Mouse (Mus musculus) spleen, adult 18-20 months (tissue): ENCODE measurements around the gene BC049715.
"Not testable (repeated sequence)": the region's sequence is repeated elsewhere in the genome, so short reads cannot be mapped to it uniquely, and the experiment has no call there.

ENCODE experiments used
- DNase-seq, 2 experiments: peaks; one replicate each; pipeline ENCODE4 v3.0.0; 2022; ENCODE audit warnings: mixed read lengths in 2 of 2

BC049715 gene

DNA sequence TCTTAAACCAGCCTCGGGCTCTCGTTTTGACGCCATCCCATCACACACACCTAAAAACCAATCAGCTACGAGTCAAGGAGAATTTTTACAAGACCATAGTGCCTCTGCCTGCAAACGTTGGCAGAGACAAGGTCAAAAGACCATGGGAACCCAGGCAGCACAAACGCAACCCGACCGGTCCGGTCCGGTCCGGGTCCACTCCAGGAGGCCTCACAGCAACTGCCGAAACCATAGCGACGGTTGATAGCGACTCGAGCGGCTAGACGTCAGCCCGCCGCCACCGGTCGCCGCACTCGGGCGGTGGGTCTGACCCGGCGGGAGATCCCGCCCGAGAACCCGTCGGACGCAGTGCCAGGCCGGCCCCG lies at the start of gene BC049715:
TSS of gene BC049715 (plus strand) at position 111 of the 365 bp plus-strand sequence.
- DNase-seq, result no peak

DNA sequence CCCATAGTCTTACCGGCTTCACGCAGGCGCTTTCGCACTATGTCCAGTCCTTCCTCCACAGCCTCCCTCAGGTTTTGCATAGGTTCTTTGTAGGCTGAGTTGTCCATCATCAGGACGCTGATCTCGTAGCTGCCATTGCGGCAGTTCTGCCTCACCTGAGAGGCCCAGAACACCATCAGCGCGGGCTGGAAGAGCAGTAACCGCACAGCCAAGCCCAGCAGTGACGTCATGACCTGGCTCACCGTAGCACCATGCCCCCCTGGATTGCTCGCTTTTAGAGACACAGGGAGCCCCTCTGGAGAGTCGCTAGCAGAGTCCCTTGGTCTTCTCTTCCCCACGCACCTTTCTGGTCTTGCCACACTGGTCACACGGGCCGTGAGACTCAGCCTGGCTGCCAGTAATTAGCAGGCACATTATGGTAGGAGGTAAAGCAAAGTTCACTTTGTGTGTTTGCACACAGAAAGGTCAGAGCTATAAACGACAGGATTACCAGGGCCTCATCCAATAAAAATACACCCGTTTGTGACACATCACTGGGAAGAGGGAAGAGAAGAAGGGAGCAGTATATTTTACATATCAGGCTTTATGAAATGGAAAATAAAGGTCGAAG lies 45.9 kb upstream of the BC049715 start, which contains the start of gene Gucy2c:
TSS of gene Gucy2c (minus strand) at position 389 of the 610 bp plus-strand sequence.
- no peak for DNase-seq

DNA sequence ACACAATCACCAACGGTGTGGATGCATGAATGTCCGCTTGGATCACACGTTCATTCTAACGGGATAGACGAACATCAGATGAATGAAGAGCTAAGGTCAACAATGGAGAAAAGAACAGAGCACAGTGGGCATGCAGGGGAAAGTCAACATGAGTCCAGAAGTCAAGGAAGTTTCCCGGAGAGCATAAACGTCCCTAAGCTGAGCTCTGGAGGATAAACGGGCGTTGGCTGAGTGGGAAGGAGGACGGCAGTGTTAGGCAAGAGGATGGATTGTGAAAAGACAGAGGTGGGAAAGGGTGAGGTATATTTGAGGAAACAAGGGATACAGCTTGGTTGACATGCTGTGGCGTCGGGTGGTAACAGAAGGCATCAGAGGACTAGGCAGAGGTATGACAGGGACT lies 45.3 kb upstream of the BC049715 start:
- DNase-seq, result no peak

DNA sequence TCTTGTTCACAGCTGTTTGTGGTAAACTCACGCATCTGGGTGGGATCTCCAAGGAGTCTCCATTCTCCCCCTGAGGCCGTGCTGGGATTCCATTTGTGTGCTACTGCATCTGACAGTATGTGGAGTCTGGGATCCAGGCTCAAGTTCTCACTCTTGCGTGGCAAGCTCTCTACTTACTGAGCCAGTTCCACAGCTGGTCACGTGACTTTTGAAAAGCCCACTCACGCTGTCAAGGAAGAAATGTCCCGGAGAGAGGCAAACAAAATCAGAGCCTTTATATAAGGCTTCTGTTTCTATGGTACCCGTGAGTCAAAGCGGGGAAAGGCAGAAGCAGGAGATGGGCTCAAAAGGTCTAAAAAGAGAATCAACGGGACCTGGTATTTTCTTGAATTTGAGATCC lies 44.7 kb upstream of the BC049715 start:
- DNase-seq, result no peak

DNA sequence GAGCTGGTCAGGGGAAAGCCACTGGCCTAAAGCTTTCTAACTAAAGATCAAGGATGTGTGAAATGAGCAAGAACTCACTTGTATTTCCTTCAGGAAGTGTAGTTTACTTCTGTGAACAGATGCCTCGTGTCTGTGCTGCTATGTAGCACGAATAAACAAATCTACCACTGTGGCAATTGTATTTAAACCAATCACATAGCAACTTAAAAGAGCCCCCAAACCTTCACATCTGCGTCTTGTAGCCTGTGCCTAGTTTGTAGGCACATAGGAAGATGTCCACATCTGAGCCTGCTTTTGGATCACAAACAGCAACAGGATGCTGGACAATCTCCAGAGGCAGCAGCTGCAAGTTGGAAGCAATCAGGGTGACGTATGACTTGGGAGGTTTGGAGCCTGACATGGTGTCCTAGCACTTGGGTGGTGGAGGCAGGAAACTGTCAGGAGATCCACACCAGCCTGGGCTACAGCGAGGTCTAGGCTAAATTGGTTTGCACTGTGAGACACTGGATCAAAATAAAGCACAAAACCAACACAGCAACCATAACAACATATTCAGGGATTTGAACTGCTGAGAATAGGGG lies 37.9 kb upstream of the BC049715 start:
- no peak for DNase-seq

DNA sequence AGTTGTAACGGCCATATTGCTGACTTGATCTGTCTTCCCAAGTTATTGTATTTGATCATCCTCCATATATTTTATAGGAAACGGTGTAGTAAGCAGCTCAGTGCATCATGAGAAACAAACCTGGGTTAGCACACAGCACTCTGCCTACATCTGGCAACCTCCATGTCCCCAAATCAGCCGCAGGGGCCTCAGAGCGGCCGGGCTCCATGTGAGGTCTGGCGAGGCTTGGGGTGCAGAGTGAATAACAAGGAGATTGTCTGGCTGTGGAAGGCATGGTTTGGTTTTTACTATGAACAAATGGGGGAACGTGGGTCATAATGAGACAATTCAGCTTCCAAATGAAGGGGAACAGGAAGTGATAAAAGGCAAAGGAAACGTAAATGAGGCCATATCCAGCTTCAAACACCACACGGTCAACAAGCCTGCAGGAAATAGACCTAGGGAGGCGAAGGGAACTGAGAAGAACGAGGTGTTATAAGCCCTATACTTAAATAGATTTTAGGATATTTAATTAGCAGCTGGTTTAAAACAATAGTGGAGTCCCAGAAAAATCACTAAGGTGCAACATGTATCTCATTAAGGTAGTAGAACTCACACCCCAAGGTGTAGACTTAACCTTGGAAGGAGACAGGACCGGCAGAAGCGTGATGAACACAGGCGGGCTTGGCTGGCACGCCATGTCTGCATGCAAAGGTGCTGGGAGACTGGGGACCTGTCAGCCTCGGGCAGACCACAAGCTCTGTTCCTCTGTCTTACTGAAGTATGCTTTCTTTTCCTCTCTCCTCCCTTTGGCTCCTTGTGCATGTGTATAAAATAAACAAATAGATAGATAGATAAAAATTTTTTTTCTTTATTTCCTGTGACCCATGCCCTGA lies 34.3 kb upstream of the BC049715 start:
- DNase-seq, result no peak

DNA sequence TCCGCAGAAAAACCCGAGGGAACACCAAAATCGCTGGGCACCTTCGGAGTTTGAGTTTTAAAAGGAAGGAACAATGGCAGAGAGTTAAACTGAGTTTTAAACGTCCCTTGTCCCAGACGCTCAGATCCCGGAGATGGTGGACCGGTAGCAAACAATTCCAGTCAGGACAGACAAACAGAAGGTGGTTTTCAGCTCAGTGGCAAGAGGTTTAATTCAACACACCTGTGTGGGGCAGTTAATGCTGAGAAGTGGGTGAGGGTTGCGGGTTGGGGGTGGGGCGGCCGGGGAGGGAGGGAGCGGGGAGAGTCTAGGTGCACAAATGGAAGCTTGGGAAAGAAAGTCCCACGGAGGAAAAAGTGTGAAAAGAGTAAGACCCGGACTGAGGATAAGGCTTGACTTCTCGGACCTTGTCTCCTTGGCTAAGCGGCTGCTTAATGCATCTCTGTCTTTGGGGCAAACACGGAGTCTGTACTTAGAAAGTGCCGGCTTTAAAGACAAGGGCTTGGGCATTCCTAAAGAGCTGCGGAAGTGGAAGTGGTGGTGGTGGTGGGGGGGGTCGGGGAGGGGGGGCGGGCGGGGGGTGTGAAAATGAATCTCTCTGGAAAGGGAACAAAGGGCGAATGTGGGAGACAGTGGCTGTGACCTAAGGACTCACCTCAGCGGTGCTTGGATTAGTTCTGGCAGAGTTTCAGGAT lies 33.4 kb upstream of the BC049715 start:
- DNase-seq, result no peak

DNA sequence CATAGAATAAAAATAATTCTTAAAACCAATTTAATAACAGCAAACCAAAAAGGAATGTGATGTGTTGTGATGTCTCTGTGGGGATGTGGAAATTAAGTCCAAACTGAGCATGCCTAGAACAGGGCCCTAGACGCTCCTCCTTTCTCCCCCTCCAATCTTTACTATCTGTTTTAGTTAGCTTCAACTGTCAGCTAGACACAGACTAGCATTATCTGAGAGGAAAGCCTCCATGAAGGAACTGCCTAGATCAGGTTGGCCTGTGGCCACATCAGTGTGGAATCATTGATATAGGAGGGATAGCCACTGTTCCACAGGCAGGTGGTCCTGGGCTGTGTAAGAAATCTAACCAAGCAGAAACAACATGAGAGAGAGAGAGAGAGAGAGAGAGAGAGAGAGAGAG lies 32.3 kb upstream of the BC049715 start:
- no peak for DNase-seq

DNA sequence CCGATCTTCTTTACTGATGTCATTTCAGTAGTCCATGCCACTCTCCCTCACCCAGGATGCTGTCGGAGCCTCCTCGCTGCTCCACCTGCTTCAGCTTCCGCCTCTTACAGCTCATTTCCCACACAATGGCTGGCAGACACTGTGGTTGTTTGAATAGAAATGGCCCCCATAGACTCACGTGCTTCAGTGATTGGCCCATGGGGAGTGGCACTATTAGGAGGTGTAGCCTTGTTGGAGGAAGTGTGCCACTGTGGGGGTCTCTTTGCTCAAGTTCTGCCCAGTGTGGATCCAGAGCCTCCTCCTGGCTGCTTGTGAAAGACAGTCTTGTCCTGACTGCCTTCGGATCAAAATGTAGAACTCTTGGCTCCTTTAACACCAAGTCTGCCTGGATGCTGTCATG lies 31.6 kb upstream of the BC049715 start:
- DNase-seq, result no peak

DNA sequence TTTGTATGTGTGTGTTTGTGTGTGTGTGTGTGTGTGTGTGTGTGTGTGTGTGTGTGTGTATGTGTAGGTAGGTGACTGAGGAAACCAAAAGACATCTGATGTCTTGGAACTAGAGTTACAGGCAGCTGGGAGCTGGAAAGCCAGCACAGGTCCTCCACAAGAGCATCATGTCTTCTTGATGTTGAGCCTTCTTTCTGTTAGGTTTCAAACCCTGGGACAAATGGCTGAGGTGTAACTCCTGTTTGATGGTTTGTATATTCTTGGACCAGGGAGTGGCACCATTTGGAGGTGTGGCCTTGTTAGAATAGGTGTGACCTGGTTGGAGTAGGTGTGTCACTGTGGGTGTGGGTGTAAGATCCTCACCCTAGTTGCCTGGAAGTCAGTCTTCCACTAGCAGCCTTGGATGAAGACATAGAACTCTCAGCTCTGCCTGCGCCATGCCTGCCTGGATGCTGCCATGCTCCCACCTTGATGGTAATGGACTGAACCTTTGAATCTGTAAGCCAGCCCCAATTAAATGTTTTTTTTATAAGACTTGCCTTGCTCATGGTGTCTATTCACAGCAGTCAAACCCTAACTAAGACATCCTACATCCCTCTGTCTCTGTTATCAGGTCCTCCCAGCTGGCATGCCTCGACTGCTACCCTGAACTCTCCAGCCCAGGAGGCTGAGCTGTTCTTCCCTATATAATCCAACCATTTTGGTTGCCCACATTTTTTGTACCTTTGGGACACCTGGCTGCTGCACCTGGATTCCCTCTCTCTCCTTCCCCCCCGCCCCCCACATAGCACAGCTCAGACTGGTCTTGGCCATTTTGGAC lies 29.3 kb upstream of the BC049715 start:
- not testable (repeated sequence) for DNase-seq

DNA sequence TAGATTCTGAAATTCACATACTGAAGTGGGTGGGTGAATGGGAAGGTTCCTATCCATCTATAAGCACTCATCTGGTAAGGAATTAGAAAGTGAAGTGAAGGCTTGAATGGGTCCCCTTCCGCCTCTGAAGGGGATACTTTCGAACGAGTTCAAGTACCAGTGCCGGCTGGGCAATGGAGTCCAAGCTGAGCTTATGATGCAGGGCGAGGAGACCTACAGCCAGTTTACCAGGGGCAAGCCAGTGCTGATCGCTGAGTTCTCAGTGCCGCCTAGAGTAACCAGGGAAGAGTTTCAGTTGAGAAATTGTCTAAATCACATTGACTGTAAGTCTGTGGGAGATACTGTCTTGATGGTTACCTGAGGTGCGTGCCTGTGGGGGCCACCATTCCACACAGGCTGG lies 26.7 kb upstream of the BC049715 start:
- no peak for DNase-seq

DNA sequence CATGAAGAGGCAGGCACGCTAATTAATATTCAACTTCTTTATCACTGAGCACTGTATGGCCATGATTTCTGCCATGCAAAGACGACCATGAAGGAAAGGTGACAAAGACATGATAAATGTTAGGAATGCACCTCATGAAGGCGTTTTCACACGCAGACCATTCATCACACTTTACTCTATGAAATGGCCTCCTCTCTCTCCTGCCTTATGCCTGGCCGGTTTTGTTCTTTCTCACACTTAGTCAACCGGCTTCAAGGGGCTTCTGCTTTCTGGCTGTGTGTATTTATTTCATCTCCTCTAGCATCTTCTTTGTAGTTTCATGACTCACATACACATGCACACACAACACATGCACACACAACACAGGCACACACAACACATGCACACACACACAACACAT lies 26.2 kb upstream of the BC049715 start:
- DNase-seq, result no peak

DNA sequence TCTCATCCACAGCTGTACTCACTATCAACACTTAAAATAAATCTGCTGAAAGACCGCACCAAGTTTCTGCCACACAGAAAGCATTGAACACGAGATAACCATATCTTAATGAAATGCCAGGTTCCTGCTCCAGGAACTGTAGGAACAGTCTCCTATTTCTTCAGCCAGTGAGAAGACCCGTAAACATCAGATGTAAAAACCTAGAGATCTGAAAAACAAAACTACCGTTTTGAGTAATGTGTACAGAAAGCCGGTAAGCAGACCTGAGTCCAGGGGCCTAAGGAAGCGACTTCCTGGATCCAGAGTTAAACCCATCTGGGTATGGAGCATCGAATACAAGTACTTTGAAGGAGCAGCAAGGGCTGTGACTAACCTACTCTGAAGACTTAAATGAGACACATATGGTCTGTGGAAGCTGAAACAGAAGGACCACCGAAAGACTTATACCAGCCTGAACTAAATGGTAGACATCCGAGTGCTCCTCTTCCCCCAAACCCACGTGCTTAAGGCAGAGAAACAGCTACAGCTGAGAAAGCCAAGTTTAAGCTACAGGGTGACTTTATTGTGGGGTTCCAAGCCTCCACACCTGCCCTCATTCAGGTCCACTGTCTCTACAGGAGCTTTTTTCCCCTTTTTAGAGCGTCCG lies 24.2 kb upstream of the BC049715 start:
- no peak for DNase-seq

DNA sequence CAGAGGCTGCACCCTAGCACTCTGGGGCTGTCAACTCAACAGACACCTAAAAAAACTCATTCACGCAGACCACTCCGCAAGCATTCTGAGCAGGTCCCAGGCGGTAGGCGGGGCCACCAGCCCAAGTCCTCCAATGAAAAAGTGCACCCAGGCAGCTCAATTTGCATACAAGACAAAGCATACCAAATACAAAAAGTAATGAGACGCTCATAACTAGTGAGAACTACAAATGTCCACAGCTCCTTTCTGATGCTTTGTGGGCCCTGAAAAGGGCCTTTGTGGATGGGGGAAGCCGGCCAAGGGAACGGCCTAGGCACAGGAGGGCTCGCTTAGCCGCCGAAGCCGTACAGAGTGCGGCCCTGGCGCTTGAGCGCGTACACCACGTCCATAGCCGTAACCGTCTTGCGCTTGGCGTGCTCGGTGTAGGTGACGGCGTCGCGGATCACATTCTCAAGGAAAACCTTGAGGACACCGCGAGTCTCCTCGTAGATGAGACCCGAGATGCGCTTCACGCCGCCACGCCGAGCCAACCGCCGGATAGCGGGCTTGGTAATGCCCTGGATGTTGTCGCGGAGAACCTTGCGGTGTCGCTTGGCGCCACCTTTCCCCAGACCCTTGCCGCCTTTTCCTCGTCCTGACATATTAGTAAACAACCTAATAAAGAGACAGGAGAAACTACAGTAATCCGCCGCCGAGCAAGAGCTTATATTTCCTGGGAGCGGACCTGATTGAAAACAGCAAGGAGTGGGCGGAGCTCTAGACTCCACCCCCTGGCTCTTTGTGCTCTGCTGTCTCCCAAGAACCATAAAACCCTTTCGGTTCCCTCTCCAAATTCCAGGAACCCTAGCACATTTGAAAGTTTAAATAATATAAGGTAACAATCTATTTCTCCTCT lies 23.4 kb upstream of the BC049715 start, which contains the start of gene Hist4h4:
TSS of gene Hist4h4 (minus strand) at position 677 of the 895 bp plus-strand sequence.
- peak; percentile 90 to 98 for DNase-seq

DNA sequence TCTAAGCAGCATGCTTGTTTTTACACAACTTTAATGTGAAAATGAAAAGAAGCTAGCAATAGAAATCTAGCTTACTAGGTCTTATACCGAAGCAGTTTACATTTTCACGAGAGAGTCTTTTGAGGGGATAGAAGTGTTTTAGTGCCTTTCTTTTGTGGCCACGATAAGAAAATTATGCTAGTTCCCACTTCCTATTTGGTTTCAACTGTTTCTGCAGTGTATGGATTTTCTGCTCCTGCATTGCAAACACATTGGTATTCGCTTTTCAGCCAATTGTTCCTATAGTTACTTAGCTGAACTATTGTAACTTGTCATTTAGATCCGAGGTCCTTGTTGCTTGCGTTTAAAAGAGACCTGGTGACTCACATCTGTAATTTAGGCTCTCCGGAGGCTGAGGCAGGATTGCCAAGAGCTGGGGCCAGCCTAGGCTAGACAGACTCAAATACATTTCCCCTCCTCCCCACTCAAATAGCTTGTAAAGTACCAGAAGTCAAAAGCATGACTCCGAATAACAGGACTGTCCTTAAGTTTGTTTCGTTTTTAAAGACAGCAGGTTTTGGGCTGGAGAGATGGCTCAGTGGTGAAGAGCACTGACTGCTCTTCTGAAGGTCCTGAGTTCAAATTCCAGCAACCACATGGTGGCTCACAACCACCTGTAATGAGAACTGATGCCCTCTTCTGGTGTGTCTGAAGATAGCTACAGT lies 22.6 kb upstream of the BC049715 start:
- no peak for DNase-seq

DNA sequence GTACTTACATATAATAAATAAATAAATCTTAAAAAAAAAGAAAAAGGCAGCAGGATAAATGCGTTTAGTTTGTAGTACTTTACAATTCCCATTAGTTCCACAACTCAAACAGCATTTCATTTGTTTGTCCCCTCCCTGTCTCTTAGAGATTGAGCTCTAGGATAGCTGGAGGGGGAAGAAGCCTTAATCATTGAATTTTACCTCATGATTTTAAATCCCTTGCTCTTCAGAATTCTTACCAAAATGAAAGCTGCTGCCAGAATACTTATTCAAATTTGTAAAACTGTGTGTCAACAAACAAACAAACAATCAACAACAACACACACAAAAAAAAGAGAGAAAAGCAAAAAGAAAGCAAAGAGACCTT lies 22.0 kb upstream of the BC049715 start:
- DNase-seq, result no peak

DNA sequence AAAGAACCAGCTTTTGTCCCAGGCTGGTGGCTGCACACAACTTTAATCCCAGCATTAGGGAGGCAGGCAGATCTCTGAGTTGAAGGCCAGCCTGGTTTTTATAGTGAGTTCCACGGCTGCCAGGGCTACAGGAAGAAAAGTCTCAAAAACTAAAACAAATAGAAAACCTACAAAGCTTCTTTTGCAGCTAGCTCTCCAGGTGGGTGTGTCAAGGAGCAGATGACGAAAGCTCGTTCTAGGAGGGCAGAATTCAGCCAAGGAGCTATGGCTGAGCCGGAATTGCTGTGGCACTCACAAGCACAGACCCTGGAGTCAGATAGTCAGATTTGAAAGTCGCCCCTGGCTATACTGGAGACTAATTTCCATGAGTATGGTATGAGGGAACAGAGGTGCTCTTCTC lies 20.6 kb upstream of the BC049715 start:
- DNase-seq, result no peak

DNA sequence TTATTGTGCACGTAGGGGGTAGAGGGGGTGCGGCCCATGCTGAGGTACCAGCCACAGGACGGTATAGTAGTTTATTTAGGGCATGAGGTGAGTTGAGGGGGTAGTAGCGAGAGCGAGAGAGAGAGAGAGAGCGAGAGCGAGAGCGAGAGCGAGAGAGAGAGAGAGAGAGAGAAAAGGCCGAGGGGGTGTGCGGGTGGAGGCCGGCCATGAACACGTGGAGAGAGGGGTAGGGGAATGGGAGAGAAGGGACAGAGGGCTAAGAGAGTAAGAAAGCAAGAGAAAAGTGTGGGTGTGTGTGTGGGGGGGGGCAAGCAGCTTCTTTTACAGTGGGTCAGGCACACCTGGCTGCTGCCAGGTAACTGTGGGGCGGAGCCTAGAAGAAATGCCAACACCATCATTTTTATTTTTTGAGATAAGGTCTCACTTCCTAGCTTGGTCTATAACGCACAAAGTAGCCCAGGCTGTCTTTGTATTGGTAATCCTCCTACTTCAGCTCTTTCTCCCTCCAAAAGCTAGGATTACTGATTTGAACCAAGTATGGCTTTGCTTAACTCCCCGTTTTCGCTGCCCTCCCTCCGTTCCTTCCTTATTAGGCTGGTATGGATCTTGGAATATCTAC lies 19.9 kb upstream of the BC049715 start:
- DNase-seq, result no peak

DNA sequence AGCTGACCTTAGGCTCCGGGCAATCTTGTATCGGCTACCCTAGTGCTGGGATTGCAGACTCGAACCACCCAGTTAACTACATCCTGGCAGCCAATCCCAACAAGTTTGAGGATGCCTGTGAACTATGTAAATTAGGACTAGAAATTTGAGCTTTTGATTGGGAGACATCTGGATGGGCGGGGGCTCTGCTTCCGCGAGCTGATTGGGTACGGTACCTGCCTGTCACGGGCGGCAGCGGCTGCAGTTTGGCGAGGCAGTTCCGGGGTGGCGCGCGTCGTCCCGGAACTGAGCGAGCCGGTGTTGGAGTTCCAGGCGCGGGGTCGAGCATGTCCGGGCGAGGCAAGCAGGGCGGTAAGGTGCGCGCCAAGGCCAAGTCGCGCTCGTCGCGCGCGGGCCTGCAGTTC lies 19.4 kb upstream of the BC049715 start, which contains the start of gene H2afj:
TSS of gene H2afj (plus strand) at position 231 of the 404 bp plus-strand sequence.
- peak; percentile 96 to 97 for DNase-seq

DNA sequence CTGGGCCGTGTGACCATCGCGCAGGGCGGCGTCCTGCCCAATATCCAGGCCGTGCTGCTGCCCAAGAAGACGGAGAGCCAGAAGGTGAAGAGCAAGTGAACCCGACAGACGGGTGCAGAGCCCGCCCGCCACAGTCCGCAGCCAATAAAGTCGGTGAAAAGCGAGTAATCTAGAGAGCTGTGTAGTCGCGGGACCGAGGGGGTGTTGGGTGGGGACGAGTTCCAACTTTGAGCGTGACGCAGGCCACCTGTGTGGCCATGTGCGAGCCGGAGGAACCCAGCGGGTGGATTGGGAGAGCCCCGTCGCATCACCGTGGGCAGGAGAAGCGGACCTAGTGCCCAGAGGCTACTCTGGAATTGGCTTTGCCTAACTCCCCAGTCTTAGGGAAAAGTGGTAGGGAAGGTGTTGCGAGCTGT lies 18.8 kb upstream of the BC049715 start:
- no peak for DNase-seq
